Mouse (Mus musculus): ENCODE measurements around the gene Tnfrsf25. TPM values are rescaled to one million over a fixed set of nuclear protein-coding genes. Genes with fewer than 3 reads are reported as not detected.

The Tnfrsf25 gene
- total RNA-seq, 2 experiments from 2014 or later: 1.0 to 1.8 TPM

GRCm38 (mm10) chr4:152092751-152093293 lies 22.9 kb upstream of the Tnfrsf25 start:
- DNase-seq (ENCODE audit: low spot score): no peak

GRCm38 (mm10) chr4:152094233-152094632 lies 21.5 kb upstream of the Tnfrsf25 start:
- DNase-seq (ENCODE audit: low spot score): no peak

DNA sequence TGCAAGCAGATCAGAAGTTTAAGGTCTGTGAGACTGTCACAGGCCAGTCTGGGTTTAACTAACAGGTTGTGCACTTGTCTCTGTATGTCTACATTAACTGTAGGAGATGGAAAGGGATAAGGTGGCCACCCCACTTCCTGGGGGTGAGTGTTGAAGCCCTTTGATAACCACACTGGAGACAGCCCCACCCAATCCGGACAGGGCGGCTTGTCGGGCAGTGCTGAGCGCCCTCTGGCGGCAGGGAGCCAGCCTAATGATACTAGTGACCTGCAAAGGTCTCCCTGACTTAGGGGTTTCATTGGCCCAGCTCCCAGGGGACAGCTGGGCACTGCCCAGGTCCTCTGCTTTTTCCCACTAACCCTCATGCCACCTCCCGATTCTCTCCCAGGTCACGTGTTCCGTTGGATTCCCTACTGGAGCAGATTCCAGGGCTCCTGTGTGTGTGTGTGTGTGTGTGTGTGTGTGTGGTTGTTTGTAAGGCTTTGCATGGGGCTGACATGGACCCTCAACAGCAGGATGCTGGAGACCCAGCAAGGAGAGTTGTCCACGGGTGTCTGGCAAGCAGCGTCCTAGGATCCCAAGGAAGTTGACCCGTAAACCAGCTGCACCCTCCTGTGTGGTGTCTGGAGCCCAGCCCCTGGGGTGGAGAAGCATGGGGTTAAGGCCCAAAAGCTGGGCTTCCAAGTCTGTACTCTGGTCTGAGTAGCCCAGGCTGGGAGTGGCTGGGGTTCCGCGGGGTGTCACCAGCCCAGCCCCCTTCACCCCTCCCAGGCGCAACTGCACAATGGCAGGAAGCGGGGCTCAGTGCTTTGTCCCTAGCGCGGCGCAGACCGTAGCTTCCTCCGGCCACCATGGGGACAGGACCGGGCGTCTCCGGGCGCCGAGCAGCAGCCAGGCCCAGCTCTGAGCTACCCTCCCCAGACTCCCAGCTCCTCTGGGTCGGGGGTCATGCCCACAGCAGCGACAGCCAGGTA lies 19.5 kb upstream of the Tnfrsf25 start:
- peak; percentile 78 for DNase-seq (ENCODE audit: low spot score)

- no peak for DNase-seq (ENCODE audit: low spot score)
Observed at GRCm38 (mm10) chr4:152096927-152097326, 18.8 kb upstream of the Tnfrsf25 start.

DNA sequence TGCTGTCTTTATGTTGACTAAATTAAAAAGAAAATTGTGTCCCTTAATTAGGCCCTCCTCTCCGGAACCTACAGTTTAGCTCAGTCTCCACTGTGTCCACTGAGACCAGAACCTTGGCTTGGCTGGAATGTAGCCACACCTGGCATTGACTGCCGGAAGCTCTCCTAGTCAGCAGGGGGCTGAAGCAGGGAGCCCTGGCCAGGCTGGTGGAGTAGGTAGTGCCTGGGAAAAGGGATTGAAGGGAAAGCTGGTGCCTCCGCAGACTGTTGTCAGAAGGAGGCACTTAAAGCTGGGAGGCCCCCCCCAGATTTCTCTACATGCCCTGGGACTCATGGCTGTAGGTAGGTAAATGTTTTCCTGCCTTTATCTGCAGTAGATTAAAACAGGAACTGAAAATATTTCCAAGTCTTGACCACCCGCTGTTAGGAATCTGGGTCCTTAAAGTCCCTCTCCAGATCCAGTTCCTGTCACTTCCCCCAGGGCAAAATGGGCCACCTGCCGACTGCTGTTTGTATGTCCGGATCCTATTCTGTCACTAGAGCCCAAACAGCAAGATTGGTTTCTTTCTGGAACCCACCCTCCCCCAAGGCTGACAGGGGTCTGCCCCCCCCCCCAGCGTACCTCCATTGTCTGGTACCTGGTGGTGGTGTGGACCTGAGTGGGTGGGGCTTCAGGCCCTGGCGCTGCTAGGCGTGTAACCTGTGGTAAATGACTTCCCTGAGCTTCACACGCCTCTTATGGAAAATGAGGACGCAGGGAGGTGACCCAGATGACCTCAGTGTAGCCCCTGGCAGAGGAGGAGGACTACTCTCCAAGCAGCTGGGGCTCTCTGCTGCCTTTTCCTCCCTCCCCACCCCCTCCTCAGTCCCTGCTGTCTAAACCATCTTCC lies 17.6 kb upstream of the Tnfrsf25 start:
- DNase-seq (ENCODE audit: low spot score): no peak

DNA sequence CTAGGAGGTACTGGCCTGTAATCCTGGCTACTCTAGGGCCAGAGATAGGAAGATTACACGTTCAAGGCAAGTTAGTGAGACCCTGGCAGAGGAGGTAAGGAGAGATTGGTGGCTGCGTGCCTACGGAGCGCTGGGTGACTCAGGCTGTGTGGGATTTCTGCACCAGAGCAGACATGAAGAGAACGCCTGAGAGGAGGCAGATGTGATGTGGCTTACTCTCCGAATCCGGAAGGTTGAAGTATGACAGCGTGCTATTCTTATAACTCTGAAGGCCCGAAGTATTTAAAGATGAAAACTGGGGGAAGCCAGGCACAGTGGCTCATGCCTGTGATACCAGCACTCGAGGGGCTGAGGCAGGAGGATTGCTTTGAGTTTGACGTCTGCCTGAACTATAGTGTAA lies 15.2 kb upstream of the Tnfrsf25 start:
- no peak for DNase-seq (ENCODE audit: low spot score)

GRCm38 (mm10) chr4:152101081-152101653 lies 14.6 kb upstream of the Tnfrsf25 start:
- DNase-seq (ENCODE audit: low spot score): no peak

GRCm38 (mm10) chr4:152101921-152102320 lies 13.8 kb upstream of the Tnfrsf25 start:
- DNase-seq (ENCODE audit: low spot score): no peak

- DNase-seq (ENCODE audit: low spot score): peak; percentile 65
Observed at GRCm38 (mm10) chr4:152103025-152103424, 12.7 kb upstream of the Tnfrsf25 start.

DNA sequence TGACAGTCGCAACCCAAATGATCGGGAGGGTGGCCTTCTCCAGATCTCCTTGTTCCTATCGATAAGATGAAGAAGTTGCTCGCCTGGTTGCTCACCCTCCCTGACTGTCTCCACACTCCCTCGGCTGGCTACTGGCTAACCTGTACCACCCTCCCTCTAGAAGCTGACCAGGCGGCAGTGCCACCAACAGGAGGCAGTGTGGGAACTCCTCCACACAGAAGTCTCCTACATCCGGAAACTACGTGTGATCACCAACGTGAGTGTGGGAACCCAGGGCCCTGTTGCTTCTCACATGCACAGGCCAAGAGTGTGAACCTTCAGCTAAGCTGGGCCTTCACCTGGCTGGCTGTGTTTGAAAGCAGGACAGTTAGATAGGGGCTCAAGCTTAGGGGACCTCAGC lies 9.0 kb upstream of the Tnfrsf25 start:
- no peak for DNase-seq (ENCODE audit: low spot score)

DNA sequence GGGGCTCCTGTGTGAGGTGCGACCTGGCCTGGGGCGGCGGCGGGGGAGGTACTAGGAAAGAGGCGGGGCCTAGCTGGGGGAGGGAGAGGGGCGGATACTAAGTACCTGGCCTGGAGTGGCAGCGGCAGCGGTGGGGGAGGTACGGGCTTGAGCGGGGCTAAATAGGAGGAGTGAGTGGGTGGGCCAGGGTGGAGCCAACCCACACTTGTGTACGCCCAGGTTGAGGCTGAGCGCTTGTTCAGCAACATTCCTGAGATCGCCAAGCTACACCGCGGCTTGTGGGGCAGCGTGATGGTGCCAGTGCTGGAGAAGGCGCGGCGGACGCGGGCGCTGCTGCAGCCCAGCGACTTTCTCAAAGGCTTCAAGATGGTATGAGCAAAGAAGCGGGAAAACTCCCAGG lies 8.2 kb upstream of the Tnfrsf25 start:
- no peak for DNase-seq (ENCODE audit: low spot score)

GRCm38 (mm10) chr4:152107971-152108509 lies 7.7 kb upstream of the Tnfrsf25 start:
- DNase-seq (ENCODE audit: low spot score): peak; percentile 49

- DNase-seq (ENCODE audit: low spot score): no peak
Observed at GRCm38 (mm10) chr4:152108673-152109072, 7.1 kb upstream of the Tnfrsf25 start.

GRCm38 (mm10) chr4:152109509-152109908 lies 6.2 kb upstream of the Tnfrsf25 start:
- no peak for DNase-seq (ENCODE audit: low spot score)

GRCm38 (mm10) chr4:152110689-152111088 lies 5.0 kb upstream of the Tnfrsf25 start:
- DNase-seq (ENCODE audit: low spot score): no peak

GRCm38 (mm10) chr4:152112329-152112728 lies 3.4 kb upstream of the Tnfrsf25 start:
- DNase-seq (ENCODE audit: low spot score): no peak

DNA sequence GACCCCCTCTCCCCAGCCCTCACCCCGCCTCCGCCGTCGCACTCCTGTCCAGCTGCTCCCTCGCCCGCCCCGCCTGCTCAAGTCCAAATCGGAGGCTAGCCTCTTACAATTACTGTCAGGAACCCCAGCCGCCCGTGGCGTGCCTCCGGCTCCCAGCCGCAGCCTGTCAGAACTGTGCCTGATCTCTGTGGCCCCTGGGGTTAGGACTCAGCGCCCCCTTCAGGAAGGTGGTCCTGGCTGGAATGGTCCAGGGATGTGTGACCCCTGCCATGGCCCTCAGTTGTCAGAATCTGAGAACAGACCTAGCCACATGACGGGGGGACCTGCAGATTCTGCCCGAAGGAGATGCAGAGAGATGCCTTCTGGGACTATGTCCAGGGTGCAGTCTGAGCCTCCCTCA lies 1.7 kb upstream of the Tnfrsf25 start:
- no peak for DNase-seq (ENCODE audit: low spot score)

GRCm38 (mm10) chr4:152117538-152117937 lies 1.8 kb downstream of the Tnfrsf25 start:
- no peak for DNase-seq (ENCODE audit: low spot score)

- no peak for DNase-seq (ENCODE audit: low spot score)
Observed at GRCm38 (mm10) chr4:152119396-152120292, 3.9 kb downstream of the Tnfrsf25 start.
